Mouse (Mus musculus) neural tube, embryonic 15.5 days (tissue): ENCODE measurements at regions not wholly inside any gene's neighbourhood (a gene's known extent, or its start where the extent isn't known, plus 50 kb on each side); places are given as distances from the start of the nearest gene placed in this dataset.

Experiments
- ATAC-seq: fragments of 200-750 bp; cut with Nextera tagmentation; 2 replicates; pipeline ENCODE4 v1.8.0; 2017; ENCODE audit warnings: mild to moderate bottlenecking, moderate TSS enrichment, moderate library complexity; ENCODE audit not compliant: low FRiP score
- H3K27ac ChIP-seq: fragments of 300-500 bp; sonication (generic); replicated peaks from 2 replicates; pipeline ENCODE4 v1.5.1; 2015; ENCODE audit warnings: mild to moderate bottlenecking, inconsistent platforms
- H3K27me3 ChIP-seq: fragments of 300-500 bp; sonication (generic); replicated peaks from 2 replicates; pipeline ENCODE4 v1.6.1; 2015; ENCODE audit warnings: inconsistent platforms
- H3K36me3 ChIP-seq: fragments of 300-500 bp; sonication (generic); 2 replicates; pipeline ENCODE4 v1.6.1; 2015; ENCODE audit warnings: inconsistent platforms
- H3K4me1 ChIP-seq: fragments of 300-500 bp; sonication (generic); 2 replicates; pipeline ENCODE4 v1.6.1; 2015; ENCODE audit warnings: inconsistent platforms
- H3K4me2 ChIP-seq: fragments of 300-500 bp; sonication (generic); 2 replicates; pipeline ENCODE4 v1.6.1; 2015; ENCODE audit warnings: inconsistent platforms, mild to moderate bottlenecking, moderate library complexity
- H3K4me3 ChIP-seq: fragments of 300-500 bp; sonication (generic); replicated peaks from 2 replicates; pipeline ENCODE4 v1.5.1; 2015; ENCODE audit warnings: mild to moderate bottlenecking, inconsistent platforms
- H3K9ac ChIP-seq: fragments of 300-500 bp; sonication (generic); replicated peaks from 2 replicates; pipeline ENCODE4 v1.6.1; 2015; ENCODE audit warnings: mild to moderate bottlenecking, inconsistent platforms
- H3K9me3 ChIP-seq: fragments of 300-500 bp; sonication (generic); replicated peaks from 2 replicates; pipeline ENCODE4 v1.6.1; 2016; ENCODE audit warnings: inconsistent platforms
- WGBS: fragments of 180-500 bp; shearing (Covaris S2); methylation state at CpG from one replicate; pipeline ENCODE4 v1.1.7; 2015; ENCODE audit warnings: mixed read lengths; 5-methylcytosine and 5-hydroxymethylcytosine counted together

DNA sequence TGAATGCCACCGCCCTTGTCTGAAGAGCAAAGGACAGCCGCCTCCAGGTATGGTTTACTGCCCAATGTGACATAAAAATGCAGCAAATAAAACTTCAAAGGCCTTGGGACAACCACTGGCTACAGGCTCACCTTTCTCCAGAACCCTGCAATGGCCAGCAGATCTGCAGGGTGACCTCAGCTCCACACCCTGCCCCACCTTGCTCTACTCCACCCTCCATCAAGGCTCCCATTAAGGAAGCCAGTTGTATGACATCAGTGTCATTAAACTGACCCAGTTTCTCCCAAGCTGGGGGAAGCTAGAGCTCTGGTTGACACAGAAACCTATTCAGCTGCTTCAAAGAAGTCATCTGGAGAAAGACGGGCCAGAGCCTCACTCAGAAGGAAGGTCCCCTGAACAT, 310.2 kb downstream of the Tbc1d1 start:
- no peak overlapping the region for H3K4me2 ChIP-seq
- no peak for ATAC-seq
- no peak overlapping the region for H3K9ac ChIP-seq
- H3K9me3 ChIP-seq, result no peaks in the 10 kb centered on the region
- H3K27me3 ChIP-seq, result 0 out of 2 replicates have a peak, but pooled peaks cover 2% of the 10 kb centered on the region
- no peak overlapping the region for H3K27ac ChIP-seq
- WGBS, result 88% methylated on average over 3 of the region's 3 CpGs
- H3K4me3 ChIP-seq, result no peak overlapping the region
- no peaks in the 10 kb centered on the region for H3K36me3 ChIP-seq
- H3K4me1 ChIP-seq, result no peaks in the 10 kb centered on the region

DNA sequence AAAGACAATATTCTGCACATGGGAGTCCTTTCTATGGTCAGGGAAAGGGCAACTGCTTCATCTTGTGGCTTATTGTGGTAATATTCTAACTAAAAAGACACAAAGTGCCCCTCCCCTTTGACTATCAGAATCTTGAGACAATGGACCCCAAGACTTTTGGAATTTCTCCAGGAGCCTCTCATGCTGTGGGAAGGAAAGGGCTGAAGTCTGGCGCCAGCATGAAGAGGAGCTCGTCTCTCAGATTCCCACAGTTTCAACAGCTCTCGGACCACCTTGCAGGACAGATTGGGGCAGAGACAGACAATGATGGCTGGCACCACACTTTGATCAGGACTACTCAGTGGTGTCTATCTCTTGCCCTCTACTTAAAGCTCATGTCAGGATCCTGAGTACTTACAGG, 311.8 kb downstream of the Tbc1d1 start:
- 88% methylated on average over 3 of the region's 3 CpGs for WGBS
- H3K4me3 ChIP-seq, result no peak overlapping the region
- 0 out of 2 replicates have a peak, but pooled peaks cover 2% of the 10 kb centered on the region for H3K27me3 ChIP-seq
- no peak overlapping the region for H3K4me2 ChIP-seq
- no peaks in the 10 kb centered on the region for H3K36me3 ChIP-seq
- no peak overlapping the region for H3K27ac ChIP-seq
- ATAC-seq, result no peak
- no peaks in the 10 kb centered on the region for H3K9me3 ChIP-seq
- H3K4me1 ChIP-seq, result no peaks in the 10 kb centered on the region
- no peak overlapping the region for H3K9ac ChIP-seq

DNA sequence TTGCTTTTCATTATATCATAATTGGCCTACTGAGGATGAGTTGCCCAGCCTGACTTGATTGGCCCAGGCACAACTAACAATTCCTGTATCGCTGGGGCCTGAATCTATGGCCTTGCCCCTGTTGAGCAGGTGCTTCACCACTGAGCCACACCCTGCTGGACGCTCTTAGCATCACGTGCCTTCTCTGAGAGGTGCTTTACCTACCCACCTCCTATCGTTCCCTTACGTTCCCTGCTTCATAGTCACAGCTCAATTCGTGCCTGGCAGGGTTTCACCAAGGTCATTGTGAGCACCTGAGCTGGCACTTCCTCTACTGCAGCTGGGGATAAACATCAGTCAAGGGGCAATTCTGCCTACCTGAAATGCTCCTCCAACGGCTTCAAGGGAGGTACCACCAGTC, 312.2 kb downstream of the Tbc1d1 start:
- H3K27ac ChIP-seq, result no peak overlapping the region
- H3K4me2 ChIP-seq, result no peak overlapping the region
- 85% methylated on average over 7 of the region's 7 CpGs for WGBS
- no peak overlapping the region for H3K9ac ChIP-seq
- 0 out of 2 replicates have a peak, but pooled peaks cover 2% of the 10 kb centered on the region for H3K27me3 ChIP-seq
- H3K4me3 ChIP-seq, result no peak overlapping the region
- no peaks in the 10 kb centered on the region for H3K9me3 ChIP-seq
- H3K4me1 ChIP-seq, result no peaks in the 10 kb centered on the region
- no peaks in the 10 kb centered on the region for H3K36me3 ChIP-seq
- no peak for ATAC-seq

GRCm38 (mm10) chr5:64472008-64472407, 315.9 kb downstream of the Tbc1d1 start:
- ATAC-seq, result no peak
- Histone ChIP-seq H3K9ac (no peak overlapping the region), H3K9me3 (no peaks in the 10 kb centered on the region), H3K4me1 (no peaks in the 10 kb centered on the region), H3K4me3 (no peak overlapping the region), H3K27ac (no peak overlapping the region), H3K27me3 (no peaks in the 10 kb centered on the region), H3K36me3 (no peaks in the 10 kb centered on the region), H3K4me2 (no peak overlapping the region)
- WGBS, result 92% methylated on average over 3 of the region's 3 CpGs

DNA sequence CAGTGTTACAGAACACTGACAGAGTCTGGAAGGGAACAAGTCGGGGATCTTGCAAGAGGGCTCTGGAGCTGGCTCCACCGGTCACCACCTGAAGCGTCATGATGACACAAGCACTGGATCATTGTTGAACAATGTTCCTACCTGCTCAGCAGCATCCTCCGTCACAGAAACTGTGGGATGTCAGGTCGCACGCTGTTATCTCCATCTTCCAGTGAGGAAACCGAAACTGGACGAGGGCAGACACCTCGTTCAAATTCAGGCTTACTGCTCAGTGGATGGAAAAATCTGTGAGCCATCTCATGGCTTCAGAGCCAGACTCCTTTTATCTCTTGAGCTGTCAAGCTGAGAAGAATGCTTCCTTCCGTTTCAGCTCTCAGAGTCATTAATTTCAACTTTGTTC, 316.3 kb downstream of the Tbc1d1 start:
- Histone ChIP-seq H3K27ac (no peak overlapping the region), H3K4me2 (no peak overlapping the region), H3K9me3 (no peaks in the 10 kb centered on the region), H3K4me1 (no peaks in the 10 kb centered on the region), H3K4me3 (no peak overlapping the region), H3K9ac (no peak overlapping the region), H3K27me3 (no peaks in the 10 kb centered on the region), H3K36me3 (no peaks in the 10 kb centered on the region)
- 85% methylated on average over 10 of the region's 10 CpGs for WGBS
- no peak for ATAC-seq

DNA sequence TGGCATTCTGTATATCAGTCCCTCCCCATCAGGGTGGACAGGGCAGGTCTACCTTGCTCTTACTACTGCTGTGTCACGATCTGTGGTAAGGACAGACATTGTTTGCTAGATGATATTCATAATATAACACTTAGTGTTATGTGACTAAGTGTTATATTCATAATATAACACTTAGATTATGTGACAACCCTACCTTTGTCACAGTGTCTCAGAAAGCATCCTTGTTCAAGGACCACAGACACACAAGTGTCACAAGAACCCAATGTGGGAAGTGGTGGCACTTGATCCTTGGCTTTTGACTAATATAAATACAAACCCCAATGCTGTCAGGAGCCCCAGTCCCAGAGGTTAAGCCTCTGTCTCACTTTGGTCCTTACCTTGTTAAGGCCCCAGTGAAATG, 318.8 kb downstream of the Tbc1d1 start:
- Histone ChIP-seq H3K4me3 (no peak overlapping the region), H3K9me3 (no peaks in the 10 kb centered on the region), H3K27ac (no peak overlapping the region), H3K4me1 (no peaks in the 10 kb centered on the region), H3K4me2 (no peak overlapping the region), H3K9ac (no peak overlapping the region), H3K36me3 (no peaks in the 10 kb centered on the region), H3K27me3 (no peaks in the 10 kb centered on the region)
- WGBS, result 94% methylated on average over 1 of the region's 1 CpGs
- ATAC-seq, result no peak

GRCm38 (mm10) chr5:64475736-64476519, 319.8 kb downstream of the Tbc1d1 start:
- Histone ChIP-seq H3K36me3 (no peaks in the 10 kb centered on the region), H3K9me3 (no peaks in the 10 kb centered on the region), H3K4me1 (no peaks in the 10 kb centered on the region), H3K4me3 (no peak overlapping the region), H3K9ac (no peak overlapping the region), H3K4me2 (no peak overlapping the region), H3K27ac (no peak overlapping the region), H3K27me3 (no peaks in the 10 kb centered on the region)
- WGBS, result 67% methylated on average over 8 of the region's 8 CpGs
- ATAC-seq, result no peak; the same call in 1 of the 2 replicates

GRCm38 (mm10) chr5:64476641-64477369, 320.7 kb downstream of the Tbc1d1 start:
- Histone ChIP-seq H3K9ac (no peak overlapping the region), H3K9me3 (no peaks in the 10 kb centered on the region), H3K27me3 (no peaks in the 10 kb centered on the region), H3K36me3 (no peaks in the 10 kb centered on the region), H3K4me3 (no peak overlapping the region), H3K27ac (no peak overlapping the region), H3K4me2 (no peak overlapping the region), H3K4me1 (no peaks in the 10 kb centered on the region)
- WGBS, result 35% methylated on average over 11 of the region's 11 CpGs
- no peak for ATAC-seq

DNA sequence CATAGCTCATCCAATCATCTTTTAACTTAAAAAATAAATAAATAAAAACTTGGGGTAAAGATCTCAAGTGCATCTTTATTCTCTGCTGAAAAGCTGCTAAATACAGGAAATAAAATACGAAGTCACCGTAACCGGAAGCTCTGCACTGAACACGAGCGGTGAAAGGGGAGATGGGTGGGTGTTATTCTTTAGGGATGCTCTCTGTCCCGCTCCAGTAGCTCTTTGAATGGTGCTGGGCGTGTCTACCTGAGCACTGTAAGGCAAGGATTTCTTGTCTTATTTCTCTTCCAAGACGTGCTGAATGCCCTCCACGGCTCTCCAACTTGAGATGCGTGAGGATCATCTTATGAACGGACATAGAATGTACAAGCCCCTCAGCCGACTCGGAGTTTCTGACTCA, 322.0 kb downstream of the Tbc1d1 start:
- whole genome bisulfite sequencing, result 92% methylated on average over 13 of the region's 13 CpGs
- ATAC-seq, result no peak
- Histone ChIP-seq H3K4me1 (no peaks in the 10 kb centered on the region), H3K9ac (no peak overlapping the region), H3K27me3 (no peaks in the 10 kb centered on the region), H3K27ac (no peak overlapping the region), H3K36me3 (no peaks in the 10 kb centered on the region), H3K9me3 (no peaks in the 10 kb centered on the region), H3K4me3 (no peak overlapping the region), H3K4me2 (no peak overlapping the region)

GRCm38 (mm10) chr5:64478599-64479214, 322.6 kb downstream of the Tbc1d1 start:
- Histone ChIP-seq H3K9ac (no peak overlapping the region), H3K27ac (no peak overlapping the region), H3K4me2 (no peak overlapping the region), H3K4me3 (no peak overlapping the region), H3K36me3 (no peaks in the 10 kb centered on the region), H3K9me3 (no peaks in the 10 kb centered on the region), H3K27me3 (no peaks in the 10 kb centered on the region), H3K4me1 (no peaks in the 10 kb centered on the region)
- no peak for ATAC-seq
- 71% methylated on average over 10 of the region's 10 CpGs for WGBS

DNA sequence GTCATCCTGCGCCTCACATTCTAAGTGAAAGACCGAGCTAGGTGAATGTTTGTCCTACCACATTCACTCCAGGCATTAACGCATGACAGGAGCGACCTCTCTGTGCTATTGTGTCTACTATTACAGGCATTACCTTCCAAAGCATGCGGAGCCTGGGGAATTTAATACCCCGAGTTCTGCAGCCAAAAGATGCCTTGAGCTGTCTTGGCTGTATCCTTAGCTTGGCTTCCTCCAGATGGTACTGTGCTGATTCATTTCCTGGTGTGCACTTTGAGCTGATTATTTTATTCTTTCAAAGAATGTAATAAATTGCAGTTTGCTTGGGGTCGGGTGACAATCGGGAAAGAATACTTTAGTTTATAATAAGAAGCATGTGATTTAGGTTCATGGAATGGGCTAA, 323.2 kb downstream of the Tbc1d1 start:
- no peaks in the 10 kb centered on the region for H3K36me3 ChIP-seq
- H3K4me2 ChIP-seq, result no peak overlapping the region
- ATAC-seq, result no peak
- no peaks in the 10 kb centered on the region for H3K4me1 ChIP-seq
- WGBS, result 68% methylated on average over 8 of the region's 8 CpGs
- H3K9ac ChIP-seq, result no peak overlapping the region
- no peaks in the 10 kb centered on the region for H3K27me3 ChIP-seq
- no peak overlapping the region for H3K27ac ChIP-seq
- H3K9me3 ChIP-seq, result no peaks in the 10 kb centered on the region
- H3K4me3 ChIP-seq, result no peak overlapping the region

DNA sequence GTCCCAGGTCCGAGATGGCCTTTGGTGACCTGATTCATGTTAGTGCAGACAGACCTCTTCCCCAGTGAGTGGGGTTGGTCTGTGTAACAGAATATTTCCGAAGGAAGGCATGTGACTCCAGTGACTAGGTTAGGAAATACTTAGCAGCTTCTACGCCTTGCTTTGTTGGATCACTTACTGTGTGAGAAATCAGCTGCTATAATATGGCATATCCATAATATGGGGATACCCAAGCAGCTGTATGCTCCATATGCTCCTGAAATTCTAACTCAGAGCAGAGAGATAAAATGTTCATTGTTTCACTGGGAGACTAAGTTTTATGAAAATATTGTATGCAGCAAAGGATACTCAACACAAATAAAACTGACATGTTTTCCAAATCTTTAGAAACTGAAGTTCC, 318.1 kb upstream of the Klf3 start:
- no peaks in the 10 kb centered on the region; the same call in 1 of the 2 replicates for H3K9me3 ChIP-seq
- H3K27me3 ChIP-seq, result no peaks in the 10 kb centered on the region
- H3K4me2 ChIP-seq, result no peak overlapping the region
- H3K9ac ChIP-seq, result no peak overlapping the region
- no peaks in the 10 kb centered on the region for H3K36me3 ChIP-seq
- 91% methylated on average over 3 of the region's 3 CpGs for WGBS
- 0 out of 2 replicates have a peak, but pooled peaks cover 1% of the 10 kb centered on the region for H3K4me1 ChIP-seq
- H3K27ac ChIP-seq, result no peak overlapping the region
- H3K4me3 ChIP-seq, result no peak overlapping the region
- ATAC-seq, result no peak
